Mouse (Mus musculus) thymus, adult 2 months (tissue): ENCODE data around the gene Nav3. TPM values are rescaled to one million over a fixed set of nuclear protein-coding genes. Genes with fewer than 3 reads are reported as not detected.

ENCODE experiments used
- DNase-seq: peaks from one replicate; pipeline ENCODE4 v3.0.0; 2021
- H3K27ac ChIP-seq: fragments of 200-500 bp; 2 replicates; pipeline ENCODE4 v1.5.1; 2012; ENCODE audit warnings: low read length, control low read depth; ENCODE audit not compliant: control insufficient read depth, insufficient read depth
- H3K27me3 ChIP-seq: fragments of 200-500 bp; 2 replicates; pipeline ENCODE4 v1.6.1; 2012; ENCODE audit warnings: mild to moderate bottlenecking, low read length, moderate library complexity, mixed read lengths; ENCODE audit not compliant: control insufficient read depth, insufficient read depth
- H3K36me3 ChIP-seq: fragments of 200-500 bp; 2 replicates; pipeline ENCODE4 v1.6.1; 2012; ENCODE audit warnings: mild to moderate bottlenecking, low read length, moderate library complexity; ENCODE audit not compliant: control insufficient read depth, insufficient read depth
- H3K4me1 ChIP-seq: fragments of 200-500 bp; replicated peaks from 2 replicates; pipeline ENCODE4 v1.6.1; 2012; ENCODE audit warnings: low read length; ENCODE audit not compliant: control insufficient read depth, insufficient read depth
- H3K4me3 ChIP-seq: fragments of 200-500 bp; 2 replicates; pipeline ENCODE4 v1.5.1; 2012; ENCODE audit warnings: mild to moderate bottlenecking, low read length, control low read depth, moderate library complexity; ENCODE audit not compliant: control insufficient read depth, insufficient read depth
- CTCF ChIP-seq: fragments of 200-500 bp; IDR thresholded peaks from 2 replicates; pipeline ENCODE4 v1.5.1; 2012; ENCODE audit warnings: mild to moderate bottlenecking, control low read depth, low read length, moderate library complexity, borderline replicate concordance; ENCODE audit not compliant: control insufficient read depth, poor library complexity, insufficient read depth; ENCODE audit errors: extremely low read depth
- POLR2A ChIP-seq: fragments of 200-500 bp; IDR thresholded peaks from 2 replicates; pipeline ENCODE4 v1.6.1; 2012; ENCODE audit warnings: mild to moderate bottlenecking, low read length, control low read depth, moderate library complexity; ENCODE audit not compliant: control insufficient read depth, poor library complexity, insufficient read depth; ENCODE audit errors: extremely low read depth
- WGBS: fragments of 180-500 bp; shearing (Covaris S2); methylation state at CpG from one replicate; pipeline ENCODE4 v1.1.7; 2018; 5-methylcytosine and 5-hydroxymethylcytosine counted together
- polyA plus RNA-seq: library from polyadenylated mRNA; depleted of rRNA; stranded (reverse); fragments of >200 nt; gene quantifications from 2 replicates; pipeline ENCODE4 v1.2.3, GENCODE M21; 2012

The Nav3 gene
- polyA plus RNA-seq, 1 experiment: 0.46 TPM

GRCm38 (mm10) chr10:109852392-109852791, 603.6 kb downstream of the Nav3 start:
- H3K27me3 ChIP-seq: no peaks in the 10 kb centered on the region
- no peak overlapping the region for H3K27ac ChIP-seq
- no peak for TF ChIP-seq POLR2A
- no peak overlapping the region for H3K4me3 ChIP-seq
- no peaks in the 10 kb centered on the region for H3K4me1 ChIP-seq
- DNase-seq: no peak
- no peaks in the 10 kb centered on the region for H3K36me3 ChIP-seq
- WGBS: 87% methylated on average over 7 of the region's 7 CpGs

DNA sequence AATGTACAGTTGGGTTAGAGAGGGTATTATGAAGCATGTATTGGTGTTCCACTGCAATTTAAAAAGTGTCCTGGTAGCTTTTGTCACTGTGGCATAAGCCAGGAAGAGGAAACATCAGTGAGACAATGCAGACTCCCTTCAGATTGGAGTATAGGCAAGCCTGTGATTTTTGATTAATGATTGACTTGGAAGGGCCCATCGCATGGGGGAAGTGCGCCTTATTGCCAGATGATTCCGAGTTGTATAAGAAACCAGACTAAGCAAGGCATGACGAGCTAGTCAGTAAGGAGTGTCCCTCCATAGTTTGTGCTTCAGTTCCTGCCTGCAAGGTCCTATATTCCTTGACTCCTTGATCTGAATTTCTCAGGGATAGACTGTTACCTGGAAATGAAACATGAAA, 608.4 kb downstream of the Nav3 start:
- no peak overlapping the region for H3K4me3 ChIP-seq
- H3K27ac ChIP-seq: no peak overlapping the region
- H3K4me1 ChIP-seq: no peaks in the 10 kb centered on the region
- DNase-seq: no peak
- H3K36me3 ChIP-seq: no peaks in the 10 kb centered on the region
- TF ChIP-seq CTCF: no peak
- WGBS: 92% methylated on average over 4 of the region's 4 CpGs
- no peaks in the 10 kb centered on the region for H3K27me3 ChIP-seq

DNA sequence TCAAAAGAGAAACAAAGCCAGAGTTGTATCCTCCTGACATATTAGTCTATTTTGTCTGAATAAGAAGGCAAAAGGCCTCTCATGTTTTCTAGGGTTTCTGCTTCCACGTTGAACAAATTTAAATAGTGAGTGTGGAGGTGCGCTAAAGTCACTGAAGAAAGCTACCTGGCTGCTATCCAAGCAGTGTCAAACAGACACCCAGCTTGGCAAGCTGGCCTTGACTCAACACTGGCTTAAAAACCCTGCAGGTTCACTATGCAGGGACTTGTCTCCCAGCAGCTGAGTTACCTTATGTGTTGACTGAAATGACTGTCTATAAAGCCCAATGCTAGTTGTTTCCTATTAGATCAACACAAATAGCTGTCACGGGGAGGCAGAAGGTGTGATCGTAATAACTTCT, 612.3 kb downstream of the Nav3 start:
- 84% methylated on average over 4 of the region's 4 CpGs for WGBS
- H3K27ac ChIP-seq: no peak overlapping the region
- no peaks in the 10 kb centered on the region for H3K27me3 ChIP-seq
- no peaks in the 10 kb centered on the region for H3K36me3 ChIP-seq
- DNase-seq: no peak
- no peak overlapping the region for H3K4me3 ChIP-seq
- H3K4me1 ChIP-seq: no peaks in the 10 kb centered on the region
- TF ChIP-seq POLR2A (no peak), CTCF (no peak)

GRCm38 (mm10) chr10:109832768-109833291, 623.2 kb downstream of the Nav3 start:
- H3K4me3 ChIP-seq: no peak overlapping the region
- TF ChIP-seq POLR2A (no peak), CTCF (no peak)

GRCm38 (mm10) chr10:109806782-109807493, 649.1 kb downstream of the Nav3 start:
- Histone ChIP-seq H3K36me3 (no peaks in the 10 kb centered on the region), H3K27ac (no peak overlapping the region), H3K4me1 (no peaks in the 10 kb centered on the region), H3K27me3 (no peaks in the 10 kb centered on the region), H3K4me3 (no peak overlapping the region)
- 77% methylated on average over 5 of the region's 5 CpGs for WGBS
- TF ChIP-seq CTCF (no peak), POLR2A (no peak)
- DNase-seq: no peak

More at GRCm38 (mm10) chr10:109832768-109833291, 623.2 kb downstream of the Nav3 start:
- no peaks in the 10 kb centered on the region for H3K36me3 ChIP-seq
- H3K4me1 ChIP-seq: no peaks in the 10 kb centered on the region
- no peak for DNase-seq
- no peaks in the 10 kb centered on the region for H3K27me3 ChIP-seq
- WGBS: 52% methylated on average over 18 of the region's 18 CpGs
- H3K27ac ChIP-seq: no peak overlapping the region

DNA sequence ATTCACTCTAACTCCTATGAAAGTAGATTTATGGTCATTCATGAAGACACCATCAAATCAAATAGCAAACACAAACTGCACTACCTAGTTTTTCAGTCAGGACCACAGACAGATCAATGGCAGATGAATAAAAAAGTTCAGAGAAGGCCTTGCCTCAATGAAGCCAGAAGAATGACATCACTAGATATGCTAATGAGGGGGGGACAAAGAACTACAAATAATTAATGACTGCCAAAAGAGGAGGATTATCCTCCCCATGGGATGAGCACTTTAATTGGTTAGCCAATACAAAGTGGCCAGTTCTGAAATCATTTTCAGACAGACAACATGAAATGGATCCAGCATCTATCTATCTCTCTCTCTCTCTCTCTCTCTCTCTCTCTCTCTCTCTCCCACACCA, 652.6 kb downstream of the Nav3 start:
- Histone ChIP-seq H3K27ac (no peak overlapping the region), H3K36me3 (no peaks in the 10 kb centered on the region), H3K4me1 (no peaks in the 10 kb centered on the region), H3K4me3 (no peak overlapping the region), H3K27me3 (no peaks in the 10 kb centered on the region)
- no peak for TF ChIP-seq CTCF
- no peak for TF ChIP-seq POLR2A
- no peak for DNase-seq

- no peak for DNase-seq
- Histone ChIP-seq H3K36me3 (no peaks in the 10 kb centered on the region), H3K4me3 (no peak overlapping the region), H3K27ac (no peak overlapping the region), H3K27me3 (no peaks in the 10 kb centered on the region), H3K4me1 (no peaks in the 10 kb centered on the region)
- 63% methylated on average over 1 of the region's 1 CpGs for WGBS
- no peak for TF ChIP-seq CTCF
Measured at GRCm38 (mm10) chr10:109802236-109802635, 653.8 kb downstream of the Nav3 start.
